Mouse (Mus musculus) adrenal gland, adult 2 months (tissue): ENCODE measurements around the gene Hpcal1. TPM values are rescaled to one million over a fixed set of nuclear protein-coding genes. Genes with fewer than 3 reads are reported as not detected.

Experiments used
- DNase-seq: peaks from one replicate; pipeline ENCODE4 v3.0.0; 2021
- polyA plus RNA-seq: library from polyadenylated mRNA; depleted of rRNA; stranded (reverse); fragments of >200 nt; gene quantifications from 2 replicates; pipeline ENCODE4 v1.2.3, GENCODE M21; 2012
- total RNA-seq, 2 experiments: library from RNA; stranded (reverse); gene quantifications; 2 replicates each; pipeline ENCODE4 v1.2.3; 2021

Gene Hpcal1
- total and polyA plus RNA-seq, 3 experiments: 24.2 to 33.5 (median 26.0) TPM

DNA sequence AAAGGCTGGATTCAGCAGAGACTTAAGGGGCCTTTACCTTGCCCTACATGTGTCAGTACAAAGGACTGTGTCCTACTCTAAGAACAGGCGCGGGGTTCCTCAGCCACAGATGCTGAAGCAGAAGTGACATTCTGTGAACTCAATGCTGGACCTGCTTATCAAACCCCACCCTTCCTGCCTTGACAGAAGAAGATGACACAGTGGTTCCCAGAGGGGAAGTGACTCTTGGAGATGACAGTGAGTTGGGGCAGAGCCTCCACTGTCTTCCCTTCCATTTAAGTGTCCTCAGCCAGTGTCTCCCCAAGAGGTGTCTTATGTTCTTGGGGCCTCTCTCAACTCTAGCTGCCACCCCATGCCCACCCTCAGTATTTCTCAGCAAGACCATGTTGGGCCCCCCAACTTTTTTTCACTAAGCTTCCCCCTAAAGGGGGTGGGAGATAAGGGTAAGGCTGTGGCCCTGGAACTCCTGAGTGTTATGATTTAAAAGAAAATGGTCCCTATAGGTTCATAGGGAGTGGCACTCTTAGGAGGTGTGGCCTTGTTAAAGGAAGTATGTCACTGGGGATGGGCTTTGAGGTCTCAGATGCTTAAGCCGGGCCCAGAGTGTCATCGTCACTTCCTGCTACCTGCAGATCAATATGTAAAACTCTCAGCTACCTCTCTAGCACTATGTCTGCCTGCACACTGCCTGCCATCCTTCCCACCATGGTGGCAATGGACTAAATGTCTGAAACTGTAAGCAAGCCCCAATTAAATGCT lies 25.2 kb downstream of the Hpcal1 start:
- DNase-seq: no peak

DNA sequence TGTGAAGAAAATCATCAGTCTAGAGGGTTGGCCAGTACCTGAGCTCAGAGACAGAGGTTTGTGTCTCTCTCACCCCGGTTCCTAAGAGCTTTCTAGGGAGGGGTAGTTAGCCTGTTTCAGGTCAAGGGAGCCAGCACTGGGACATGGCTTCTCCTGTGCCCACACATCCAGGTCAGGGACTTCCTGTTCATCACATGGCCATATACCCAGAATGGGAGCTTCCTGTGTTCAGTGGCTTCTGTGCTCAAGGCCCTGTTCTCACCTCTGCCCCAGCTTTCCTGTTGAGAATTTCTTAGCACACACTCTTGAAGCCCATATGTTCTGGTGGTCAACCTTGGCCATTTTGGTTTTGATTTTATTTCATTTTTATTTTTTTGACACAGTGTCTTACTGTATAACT lies 26.6 kb downstream of the Hpcal1 start:
- no peak for DNase-seq

DNA sequence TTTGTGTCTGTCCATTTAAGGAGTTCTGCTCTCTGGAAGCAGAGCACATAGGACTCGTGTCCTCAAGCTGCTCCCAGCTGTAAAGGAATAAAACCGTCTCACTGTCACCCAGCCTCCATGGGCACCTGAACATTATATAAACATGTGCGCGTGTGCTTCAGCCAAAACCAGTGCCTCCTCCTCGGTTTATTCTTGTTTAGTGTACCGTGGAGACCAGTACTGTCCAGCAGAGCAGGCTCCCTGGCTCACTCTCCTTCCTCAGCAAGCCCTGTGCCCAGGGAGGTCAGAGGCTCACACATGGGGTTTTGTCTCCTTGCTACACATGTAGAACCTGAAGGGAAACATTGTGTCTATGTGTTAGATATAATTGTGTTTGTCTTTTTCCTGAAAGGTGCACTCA lies 27.5 kb downstream of the Hpcal1 start:
- no peak for DNase-seq

DNA sequence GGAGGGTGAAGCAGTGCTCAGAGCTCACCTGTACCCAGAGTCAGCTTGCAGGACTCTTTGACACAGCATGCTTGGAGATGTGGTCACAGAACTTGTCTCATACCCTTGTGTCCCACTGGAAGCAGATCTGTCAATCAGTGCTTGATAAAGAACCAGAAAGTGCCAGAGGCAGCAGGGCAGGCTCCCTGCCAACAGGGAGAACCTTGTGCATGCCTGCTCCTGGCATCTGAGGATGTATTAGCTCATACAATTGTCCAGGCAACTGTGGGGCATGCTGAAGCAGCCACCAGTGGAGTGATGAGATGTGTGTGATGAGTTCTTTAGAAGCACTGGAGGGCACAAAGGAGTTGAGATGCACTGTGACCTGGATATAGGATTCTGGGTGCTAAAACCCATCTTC lies 30.4 kb downstream of the Hpcal1 start:
- no peak for DNase-seq

DNA sequence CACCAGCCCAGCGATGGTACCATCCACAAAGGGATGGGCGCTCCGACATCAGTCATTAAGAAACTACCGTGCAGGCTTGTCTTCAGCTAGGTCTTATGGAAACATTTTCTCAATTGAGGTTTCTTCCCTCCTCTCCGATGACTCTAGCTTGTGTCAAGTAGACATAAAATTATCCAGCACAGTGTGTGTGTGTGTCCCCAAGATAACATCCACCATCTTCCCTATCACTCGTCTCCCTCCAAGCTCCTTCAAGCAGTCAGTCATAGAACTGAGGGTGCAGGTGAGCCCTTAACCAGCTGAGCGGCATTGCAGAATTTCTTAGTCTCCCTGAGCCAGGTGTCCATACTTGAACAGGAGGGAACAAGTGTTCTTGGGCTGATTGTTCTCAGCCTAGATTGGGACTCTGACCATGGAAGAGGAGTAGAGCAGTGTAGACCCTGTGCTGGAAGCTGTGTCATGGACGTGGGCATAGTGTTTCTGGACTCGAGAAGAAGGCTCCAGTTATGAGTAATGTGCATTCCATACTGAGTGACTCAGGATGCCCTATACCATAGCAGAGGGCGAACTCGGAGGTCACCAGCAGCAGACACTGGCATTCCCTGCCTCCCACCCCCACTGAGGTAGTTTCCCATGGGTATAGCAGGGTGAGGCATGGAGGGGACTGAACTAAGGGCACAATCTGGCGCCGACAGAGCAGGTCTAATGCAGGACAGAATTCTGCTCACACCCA lies 32.0 kb downstream of the Hpcal1 start:
- no peak for DNase-seq

DNA sequence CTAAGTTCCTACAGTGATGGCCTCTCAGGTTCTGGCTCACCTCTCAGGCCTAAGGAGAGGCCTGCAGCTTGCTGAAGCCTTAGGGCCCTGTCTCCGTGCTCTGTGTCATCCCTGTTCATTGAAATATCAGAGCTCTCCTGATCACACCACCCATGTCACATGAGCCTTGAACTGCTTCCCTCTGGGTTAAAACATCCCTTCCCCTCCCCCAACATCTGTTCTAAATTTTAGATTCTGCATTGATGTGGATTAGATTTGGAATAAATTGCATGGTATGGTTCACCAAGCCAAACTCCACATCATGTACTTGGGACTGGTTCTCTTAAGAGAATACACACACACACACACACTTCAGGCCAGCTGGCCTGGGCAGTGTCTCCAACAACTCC lies 32.5 kb downstream of the Hpcal1 start:
- no peak for DNase-seq

DNA sequence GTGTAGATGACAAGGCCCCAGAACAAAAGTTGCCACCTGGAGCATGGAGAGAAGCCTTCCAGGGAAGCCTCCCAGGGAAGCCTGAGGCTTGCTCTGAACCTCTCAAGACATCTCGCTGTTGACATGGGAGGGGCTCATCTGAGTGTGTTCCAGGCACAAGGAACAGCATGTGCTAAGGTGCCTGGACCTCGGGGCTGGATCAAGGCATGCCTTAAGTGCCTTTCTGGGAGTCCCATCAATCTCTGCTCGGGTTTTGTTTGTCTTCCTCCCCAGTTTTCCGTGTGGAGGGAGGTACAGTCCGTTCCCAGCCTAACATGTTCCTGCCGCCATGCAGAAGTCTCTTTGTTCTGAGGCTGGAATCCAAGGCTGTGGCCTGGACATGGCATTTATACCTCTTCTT lies 33.3 kb downstream of the Hpcal1 start:
- no peak for DNase-seq

DNA sequence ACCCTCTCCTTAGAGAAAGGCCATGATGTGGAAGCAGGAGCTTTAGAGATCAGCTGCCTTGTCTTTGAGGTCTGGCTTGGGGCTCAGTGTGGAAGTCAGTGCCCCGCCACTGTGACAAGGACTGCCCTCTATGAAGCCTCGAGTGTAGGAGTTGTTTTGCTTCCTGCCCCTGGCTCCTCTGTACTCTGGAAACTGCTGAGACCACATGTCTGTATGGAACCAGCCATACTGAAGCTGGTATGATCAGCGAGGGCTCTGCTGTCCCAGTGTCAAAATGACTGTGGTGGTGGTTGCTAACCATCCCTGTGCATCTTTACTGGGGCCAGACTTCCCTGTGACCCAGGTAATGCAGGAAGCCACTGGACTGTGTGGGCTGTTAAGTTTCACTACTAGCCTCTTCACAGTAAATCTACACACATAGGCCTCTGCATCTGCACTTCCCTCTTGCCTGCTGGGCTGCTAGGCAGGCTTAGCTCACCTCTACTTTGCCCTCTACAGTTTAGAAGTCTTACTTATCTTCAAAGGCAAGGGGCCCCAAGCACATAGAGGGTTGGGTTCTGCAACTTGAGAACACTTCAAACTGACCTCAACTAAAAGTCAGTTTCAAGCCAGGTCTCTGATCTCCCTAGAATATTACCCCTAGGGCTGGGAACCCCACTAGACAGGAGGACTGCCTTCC lies 33.9 kb downstream of the Hpcal1 start:
- DNase-seq: no peak

DNA sequence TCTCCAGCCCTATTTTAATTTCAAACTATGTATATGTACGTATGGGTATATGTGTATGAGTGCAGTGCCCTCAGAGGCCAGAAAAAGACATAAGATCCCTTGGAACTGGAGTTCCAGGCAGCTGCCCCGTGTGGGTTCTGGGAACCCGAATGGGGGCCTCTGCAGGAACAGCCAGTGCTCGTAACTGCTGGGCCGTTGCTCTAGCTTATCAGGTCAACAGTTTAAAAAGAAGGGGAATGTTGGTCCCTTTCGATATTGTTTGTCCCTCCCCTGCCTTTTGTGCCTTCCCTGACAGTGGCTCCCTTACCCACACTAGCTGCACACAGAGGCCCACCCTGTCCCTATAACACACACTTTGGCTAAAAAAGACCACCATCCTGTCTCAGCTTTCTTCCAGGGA lies 34.9 kb downstream of the Hpcal1 start:
- no peak for DNase-seq

DNA sequence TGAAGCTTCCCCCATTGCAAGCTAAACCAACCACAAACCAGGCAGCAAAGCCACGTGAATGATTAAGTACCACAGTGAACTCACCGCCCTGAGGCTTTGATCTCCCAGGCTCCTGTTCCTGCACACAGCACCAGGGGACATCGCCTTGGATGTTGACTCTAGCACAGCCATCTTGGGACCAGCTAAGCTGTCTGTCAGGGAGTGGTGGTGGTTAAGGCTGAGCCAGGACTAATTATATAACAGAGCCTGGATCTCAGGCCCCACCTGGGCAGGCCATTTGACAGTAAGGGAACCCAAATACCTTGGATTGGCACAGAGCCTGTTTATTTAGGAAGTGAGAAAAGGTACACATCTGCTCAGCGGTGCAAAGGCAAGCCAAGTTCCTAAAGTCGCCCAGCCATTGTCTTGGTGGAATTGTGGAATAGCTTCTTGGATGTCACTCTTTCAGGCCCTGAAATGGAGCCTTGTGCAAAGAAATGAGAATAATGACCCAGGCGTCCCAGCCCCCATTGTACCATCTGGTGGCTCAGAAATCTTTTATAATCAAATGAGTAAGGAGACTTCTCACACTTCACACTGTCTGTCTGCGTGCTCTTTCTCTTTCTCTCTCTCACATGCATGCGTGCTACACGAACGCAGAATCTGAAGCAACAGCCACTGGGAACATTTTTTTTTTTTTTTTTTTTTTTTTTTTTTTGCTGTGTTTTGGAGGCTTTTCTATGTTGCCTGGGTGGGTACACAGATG lies 36.1 kb downstream of the Hpcal1 start:
- DNase-seq: no peak

DNA sequence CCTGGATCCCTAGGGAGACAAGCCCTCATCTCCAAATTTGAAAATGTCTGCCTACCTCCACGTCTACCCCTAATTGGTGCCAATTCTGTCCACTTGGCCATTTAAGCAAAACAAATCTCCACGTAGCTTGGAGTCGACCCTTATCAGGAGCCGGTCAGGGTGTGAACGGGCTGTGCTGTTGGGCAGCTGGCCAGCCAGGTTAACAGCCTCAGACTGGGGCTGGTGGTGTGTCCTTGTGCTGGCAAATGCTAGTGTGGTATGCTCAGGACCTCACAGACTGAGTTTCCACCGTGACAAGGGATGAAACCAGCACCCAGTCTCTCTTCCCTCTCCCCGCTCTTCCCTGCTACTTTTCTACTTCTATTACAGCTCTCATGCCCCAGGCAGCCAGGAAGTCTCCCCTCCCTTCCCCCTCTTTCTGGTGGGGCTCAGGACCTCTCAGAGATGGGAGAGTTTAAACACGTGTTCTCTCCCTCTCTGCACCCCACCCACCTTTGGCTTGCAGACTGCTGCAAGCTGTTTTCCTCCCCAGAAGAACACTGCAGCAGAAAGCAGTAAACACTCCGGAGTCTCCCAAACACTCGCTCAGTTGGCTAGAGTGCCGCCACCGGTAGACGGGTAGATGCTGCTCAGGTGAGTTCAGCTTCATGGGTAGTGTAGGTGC lies 37.2 kb downstream of the Hpcal1 start:
- DNase-seq: no peak

DNA sequence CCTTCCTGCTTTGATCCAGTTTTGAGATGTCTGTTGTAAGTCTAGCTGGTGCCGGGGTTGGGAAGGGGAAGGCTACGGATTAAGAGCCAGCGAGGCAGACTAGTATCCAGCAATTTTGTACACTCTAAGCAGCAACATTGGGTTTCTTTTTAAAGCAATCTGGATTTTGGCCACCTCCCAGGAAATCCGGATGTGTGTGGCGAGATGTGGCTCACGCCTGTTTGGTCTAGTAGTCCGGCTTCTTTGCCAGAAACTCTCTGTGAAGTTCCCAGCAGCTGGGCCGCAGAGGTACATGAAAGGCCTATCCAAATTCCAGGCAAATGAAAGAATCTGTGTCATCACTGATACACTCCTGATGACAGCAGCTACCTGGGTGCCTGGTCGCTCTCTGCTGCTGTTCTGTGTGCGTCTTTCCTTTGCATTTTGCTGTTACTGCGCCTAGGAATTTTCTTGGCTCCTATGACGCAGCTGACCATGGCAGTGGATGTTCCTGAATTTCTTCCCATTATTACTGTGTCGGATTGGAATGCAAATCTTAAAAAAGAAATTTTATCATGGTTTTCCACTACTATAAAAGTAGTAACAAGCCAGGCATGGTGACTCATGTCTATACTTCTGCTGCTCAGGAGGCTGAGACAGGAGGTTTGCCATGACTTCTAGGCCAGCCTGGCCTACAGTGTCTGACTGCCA lies 38.7 kb downstream of the Hpcal1 start:
- no peak for DNase-seq

DNA sequence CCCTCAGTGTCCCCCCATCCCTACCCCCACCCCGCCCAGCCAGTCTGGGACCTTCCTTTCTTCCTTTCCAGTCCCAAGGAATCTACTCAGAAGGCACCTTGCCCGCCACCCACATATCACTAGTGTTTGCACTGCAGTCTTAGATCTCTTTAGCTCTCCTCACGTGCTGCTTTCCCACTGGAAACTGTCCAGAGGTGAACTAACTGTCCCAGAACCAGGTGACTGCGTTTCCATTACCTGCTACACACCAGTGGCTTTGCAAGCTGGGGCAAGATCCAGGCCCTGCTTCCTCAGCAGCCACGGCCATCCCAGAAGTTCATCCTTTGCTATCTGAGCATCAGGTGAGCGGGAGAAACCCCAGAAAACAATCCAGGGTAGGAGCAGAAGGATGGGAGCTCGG lies 41.4 kb downstream of the Hpcal1 start:
- no peak for DNase-seq

DNA sequence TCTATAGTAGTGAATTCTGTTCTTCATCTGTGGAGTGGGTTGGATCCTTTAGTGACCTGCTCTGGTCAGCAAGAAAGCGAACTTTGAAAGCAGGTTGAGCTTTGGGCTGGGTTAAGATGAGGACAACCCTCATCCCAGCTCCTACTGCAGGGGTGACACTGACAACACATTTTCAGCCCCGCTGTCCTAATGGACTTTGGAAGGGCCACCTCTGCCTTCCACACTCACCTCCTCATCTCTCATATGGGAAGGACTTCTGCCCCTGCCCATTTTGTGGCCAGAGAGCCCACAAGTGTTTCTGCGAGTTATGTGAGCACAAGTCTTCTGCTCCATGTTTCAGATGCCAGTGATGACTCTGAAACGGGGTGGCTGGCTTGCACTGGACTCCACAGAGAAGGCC lies 41.9 kb downstream of the Hpcal1 start:
- DNase-seq: no peak

DNA sequence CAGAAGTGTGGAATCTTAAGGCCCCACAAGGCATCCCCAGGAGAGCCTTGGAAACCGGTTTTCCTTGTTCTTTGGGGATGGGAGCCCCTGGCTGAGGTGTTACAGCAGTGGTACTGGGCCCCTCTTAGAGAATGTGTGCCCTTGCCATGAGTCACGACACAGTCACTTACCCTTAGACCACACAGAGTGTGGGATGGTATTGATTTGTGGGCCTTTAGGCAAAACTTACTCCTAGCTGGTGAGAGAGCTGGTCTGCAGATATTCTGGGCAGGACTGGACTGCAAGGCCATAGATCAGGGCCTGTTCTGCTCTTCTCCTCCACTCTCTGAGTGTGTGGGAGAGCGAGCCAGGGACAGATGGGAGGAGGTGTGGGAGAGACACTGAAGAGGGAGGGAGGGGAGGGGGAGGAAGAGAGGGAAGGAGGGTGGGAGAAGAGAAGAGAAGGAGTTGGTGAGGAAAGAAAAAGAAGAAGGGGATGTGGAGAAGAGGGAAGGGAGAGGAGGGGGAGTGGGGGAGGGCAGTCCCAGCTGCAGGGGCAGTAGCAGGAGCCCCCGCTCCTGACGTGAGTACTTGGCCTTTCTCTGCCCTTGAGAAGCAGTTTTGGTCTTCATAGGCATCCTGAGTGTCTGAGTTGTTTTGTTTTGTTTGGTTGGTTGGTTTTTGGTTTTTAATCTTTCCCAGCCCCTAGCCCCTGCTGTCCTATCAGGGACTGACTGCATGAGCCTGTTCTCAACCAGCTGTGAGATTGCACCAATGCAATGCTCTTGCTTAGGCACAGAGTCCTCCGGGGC lies 42.7 kb downstream of the Hpcal1 start:
- no peak for DNase-seq

DNA sequence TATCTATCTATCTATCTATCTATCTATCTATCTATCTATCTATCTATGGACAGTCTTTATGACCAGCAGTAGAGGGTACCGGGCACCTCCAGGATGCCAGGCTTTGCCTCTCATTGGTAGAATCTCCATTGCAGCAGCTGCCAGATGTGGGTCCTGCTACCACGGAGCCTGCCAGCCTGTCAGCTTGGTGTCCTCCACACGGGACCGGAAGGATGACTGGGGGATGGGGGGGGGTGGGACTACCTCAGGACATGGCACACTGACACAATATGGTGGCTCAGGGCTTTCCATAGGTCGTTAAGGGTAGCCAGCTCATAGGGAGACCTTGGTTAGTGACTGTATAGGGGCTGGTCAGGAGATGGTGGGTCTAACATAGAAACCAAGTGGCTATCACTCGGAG lies 45.7 kb downstream of the Hpcal1 start:
- DNase-seq: no peak

DNA sequence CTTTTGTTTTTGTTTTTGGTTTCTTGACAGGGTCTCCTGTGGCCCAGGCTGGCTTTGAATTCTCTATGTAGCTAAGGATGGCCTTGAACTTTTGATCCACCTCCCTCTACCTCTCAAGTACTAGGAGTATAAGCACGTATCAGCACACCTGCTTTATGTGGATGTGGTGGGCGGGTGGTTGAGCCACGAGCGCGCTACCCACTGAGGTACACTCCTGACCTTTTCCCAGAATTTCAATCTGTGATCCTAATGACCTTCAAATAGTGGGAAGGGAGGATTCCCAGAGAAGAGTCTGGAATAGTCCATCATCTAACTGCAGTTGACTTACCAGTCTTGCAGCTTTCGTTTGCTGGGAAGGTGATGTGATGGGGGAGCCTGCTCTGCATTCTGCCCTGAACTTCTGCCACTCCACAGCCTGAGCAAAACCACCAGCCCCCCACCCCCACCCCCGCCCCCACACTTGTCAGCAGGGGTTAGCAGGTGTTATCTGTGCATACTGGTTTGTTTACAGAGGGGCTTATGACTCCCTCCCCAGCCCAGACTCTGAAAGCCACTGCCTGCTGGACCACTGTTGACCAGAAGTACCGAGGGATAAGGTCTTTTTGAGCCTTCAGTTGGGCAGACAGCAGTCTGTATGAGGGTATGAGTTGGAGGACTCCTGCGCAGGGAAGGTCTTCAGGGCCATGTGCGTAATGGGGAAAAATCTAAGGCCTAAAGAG lies 46.4 kb downstream of the Hpcal1 start:
- DNase-seq: no peak

DNA sequence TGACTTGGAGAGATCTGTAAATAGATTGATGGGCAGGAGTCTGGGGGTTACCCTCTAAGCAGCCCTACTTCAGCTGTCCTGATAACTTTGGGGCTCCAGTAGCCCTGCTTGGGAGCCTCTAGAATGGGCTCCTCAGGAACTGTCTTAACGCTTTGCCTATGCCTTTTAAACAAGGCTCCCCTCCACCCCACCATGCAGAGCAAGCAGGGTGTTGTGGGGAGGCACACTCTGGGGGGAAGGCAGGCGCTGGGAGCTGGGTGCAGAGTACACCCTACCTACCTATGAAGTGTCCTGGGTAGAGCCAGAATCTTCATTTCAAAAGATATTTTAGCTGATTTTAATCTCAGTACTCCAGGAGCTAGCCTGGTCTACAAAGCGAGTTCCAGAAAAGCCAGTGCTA lies 47.2 kb downstream of the Hpcal1 start:
- no peak for DNase-seq

DNA sequence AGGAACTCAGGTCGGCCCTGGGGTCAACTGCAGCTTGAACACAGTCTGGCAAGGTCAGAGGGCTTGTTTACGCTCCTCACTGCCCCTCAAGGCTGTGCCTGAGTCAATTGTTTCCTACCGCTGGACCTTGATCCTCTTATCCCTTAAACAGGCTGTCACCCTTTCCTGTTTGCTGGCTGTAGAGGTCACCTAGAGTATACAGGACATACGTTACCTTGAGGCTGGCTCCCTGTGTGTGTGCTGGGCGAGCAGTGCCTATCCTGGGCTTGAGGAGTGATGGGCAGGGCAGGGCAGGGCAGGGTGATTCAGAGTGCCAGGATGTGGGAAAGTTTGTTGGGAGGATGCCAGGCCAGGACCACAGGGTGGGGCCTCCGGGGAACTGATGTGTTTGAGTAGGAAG lies 47.8 kb downstream of the Hpcal1 start:
- DNase-seq: no peak

DNA sequence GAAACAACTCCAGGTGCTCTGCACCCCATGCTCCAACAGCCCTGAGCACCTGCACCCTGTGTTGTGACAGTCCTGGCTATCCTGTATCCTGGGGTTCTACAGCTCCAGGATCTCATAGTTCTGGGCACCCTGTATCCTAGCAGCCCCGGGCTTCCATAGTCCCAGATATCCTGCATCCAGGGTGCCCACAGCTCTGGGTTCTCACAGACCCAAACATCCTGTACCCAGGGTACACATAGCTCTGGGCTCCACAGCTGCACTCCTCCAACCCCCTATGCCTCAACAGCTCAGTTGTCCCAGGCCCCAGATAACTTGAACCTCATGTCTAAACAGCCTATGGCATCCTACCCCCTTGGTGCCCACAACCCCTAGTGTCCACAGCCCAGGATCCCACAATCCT lies 49.6 kb downstream of the Hpcal1 start:
- no peak for DNase-seq
